Comparison of ENCODE assay signal across 35 mouse cellular contexts in genomic region chr7:28185884-28186283, GRCm38 (mm10). TPM values are rescaled to one million over a fixed set of nuclear protein-coding genes. Genes with fewer than 3 reads are reported as not detected.
DNase-seq lines count a peak whose midpoint lies in the region; ATAC-seq and TF ChIP-seq lines count a peak whose summit lies in the region.
"Had no signal": no experiment of that assay in that cellular context is flagged by ENCODE, and none has a peak within 500 bp of the region (broad histone marks: within the 10 kb centered on the region; RNA-seq: fewer than 3 reads in every experiment).

No protein-coding gene starts in this region.

- H3K9ac ChIP-seq in forebrain, embryonic 16.5 days (replicated peaks; ENCODE audit: low read depth, low read length): no peak overlapping the region
- H3K9ac ChIP-seq in forebrain, embryonic 14.5 days (ENCODE audit: low read length): no peak overlapping the region
- no peak overlapping the region for H3K9ac ChIP-seq in intestine, embryonic 15.5 days
- H3K9ac ChIP-seq in intestine, postnatal 0 days (ENCODE audit: low read depth, low read length): no peak overlapping the region
- H3K9ac ChIP-seq in midbrain, embryonic 13.5 days (replicated peaks): no peak overlapping the region
- H3K9ac ChIP-seq in midbrain, embryonic 15.5 days: no peak overlapping the region
- H3K9ac ChIP-seq: limb, embryonic 12.5 days; liver, embryonic 15.5 days; lung, embryonic 14.5 days had no signal

- no peak for TF ChIP-seq CTCF in intestine, postnatal 0 days (IDR thresholded peaks at IDR 0.05; ENCODE audit: low read depth)

- no peaks in the 10 kb centered on the region for H3K27me3 ChIP-seq in forebrain, embryonic 16.5 days (replicated peaks; ENCODE audit: control insufficient read depth, insufficient read depth, low read length)
- H3K27me3 ChIP-seq in forebrain, embryonic 14.5 days (replicated peaks; ENCODE audit: control insufficient read depth, insufficient read depth, low read length): no peaks in the 10 kb centered on the region
- no peaks in the 10 kb centered on the region for H3K27me3 ChIP-seq in intestine, embryonic 15.5 days (replicated peaks)
- no peaks in the 10 kb centered on the region for H3K27me3 ChIP-seq in intestine, postnatal 0 days (replicated peaks; ENCODE audit: control insufficient read depth, insufficient read depth, low read length)
- H3K27me3 ChIP-seq in midbrain, embryonic 13.5 days: no peaks in the 10 kb centered on the region
- no peaks in the 10 kb centered on the region for H3K27me3 ChIP-seq in midbrain, embryonic 15.5 days (replicated peaks)
- H3K27me3 ChIP-seq in limb, embryonic 10.5 days (ENCODE audit: low read depth, poor library complexity, severe bottlenecking): no peaks in the 10 kb centered on the region
- H3K27me3 ChIP-seq: CH12.LX; limb, embryonic 12.5 days; liver, embryonic 15.5 days had no signal

- H3K36me3 ChIP-seq in forebrain, embryonic 16.5 days (ENCODE audit: control insufficient read depth, insufficient read depth): peaks cover 75% of the 10 kb centered on the region
- peaks cover 96% of the 10 kb centered on the region for H3K36me3 ChIP-seq in forebrain, embryonic 14.5 days (ENCODE audit: control insufficient read depth, insufficient read depth, low read length)
- peaks cover 70% of the 10 kb centered on the region for H3K36me3 ChIP-seq in intestine, embryonic 15.5 days
- peaks cover 78% of the 10 kb centered on the region for H3K36me3 ChIP-seq in intestine, postnatal 0 days (ENCODE audit: control insufficient read depth, insufficient read depth)
- peaks cover 97% of the 10 kb centered on the region for H3K36me3 ChIP-seq in midbrain, embryonic 13.5 days
- peaks cover 88% of the 10 kb centered on the region for H3K36me3 ChIP-seq in midbrain, embryonic 15.5 days (replicated peaks)
- peaks cover 100% of the 10 kb centered on the region for H3K36me3 ChIP-seq in limb, embryonic 10.5 days

- DNase-seq in forebrain, embryonic 14.5 days (ENCODE audit: low spot score): no peak
- no peak for DNase-seq in limb, embryonic 10.5 days (ENCODE audit: low spot score)
- DNase-seq in gastrocnemius, postnatal 10 days: no peak
- DNase-seq: adrenal gland, adult 2 months; adrenal gland, postnatal 36 days; cerebellum, adult 18-20 months; cerebellum, postnatal 10 days; gastrocnemius, postnatal 25 days; heart, adult 2 months; heart, postnatal 14 days; kidney, adult 2 months; kidney, postnatal 4 days; layer of hippocampus, adult 9-11 months; lung, embryonic 14.5 days; right cerebral cortex, postnatal 25 days; thymus, adult 18-20 months; thymus, postnatal 25 days had no signal

- no peak overlapping the region for H3K4me3 ChIP-seq in forebrain, embryonic 16.5 days (replicated peaks; ENCODE audit: low read length)
- H3K4me3 ChIP-seq in forebrain, embryonic 14.5 days (ENCODE audit: low read depth, low read length): no peak overlapping the region
- H3K4me3 ChIP-seq in intestine, embryonic 15.5 days (replicated peaks): no peak overlapping the region
- no peak overlapping the region for H3K4me3 ChIP-seq in intestine, postnatal 0 days (ENCODE audit: low read depth, low read length)
- H3K4me3 ChIP-seq in midbrain, embryonic 13.5 days (replicated peaks): no peak overlapping the region
- H3K4me3 ChIP-seq in midbrain, embryonic 15.5 days: no peak overlapping the region
- 0 out of 2 replicates have a peak overlapping the region, but pooled peaks have one; percentile 10 for H3K4me3 ChIP-seq in limb, embryonic 10.5 days
- H3K4me3 ChIP-seq: erythroblast, embryonic 14.5 days; heart, adult 2 months; limb, embryonic 12.5 days; liver, embryonic 15.5 days had no signal

- no peaks in the 10 kb centered on the region for H3K9me3 ChIP-seq in forebrain, embryonic 16.5 days (ENCODE audit: control insufficient read depth, low read length)
- no peaks in the 10 kb centered on the region for H3K9me3 ChIP-seq in forebrain, embryonic 14.5 days (replicated peaks; ENCODE audit: control insufficient read depth, low read length)
- H3K9me3 ChIP-seq in intestine, embryonic 15.5 days: no peaks in the 10 kb centered on the region
- no peaks in the 10 kb centered on the region for H3K9me3 ChIP-seq in intestine, postnatal 0 days (ENCODE audit: control insufficient read depth)
- no peaks in the 10 kb centered on the region for H3K9me3 ChIP-seq in midbrain, embryonic 13.5 days
- no peaks in the 10 kb centered on the region for H3K9me3 ChIP-seq in midbrain, embryonic 15.5 days
- H3K9me3 ChIP-seq in limb, embryonic 10.5 days (replicated peaks): no peaks in the 10 kb centered on the region
- H3K9me3 ChIP-seq: limb, embryonic 12.5 days; liver, embryonic 15.5 days had no signal

- H3K4me1 ChIP-seq in forebrain, embryonic 16.5 days (replicated peaks; ENCODE audit: control insufficient read depth, insufficient read depth, low read length): peaks cover 6% of the 10 kb centered on the region
- peaks cover 2% of the 10 kb centered on the region; the same call in 1 of the 2 replicates for H3K4me1 ChIP-seq in forebrain, embryonic 14.5 days (ENCODE audit: control insufficient read depth, insufficient read depth, low read length)
- 0 out of 2 replicates have a peak, but pooled peaks cover 1% of the 10 kb centered on the region for H3K4me1 ChIP-seq in intestine, embryonic 15.5 days (replicated peaks)
- H3K4me1 ChIP-seq in intestine, postnatal 0 days (replicated peaks; ENCODE audit: control insufficient read depth, insufficient read depth, low read length): no peaks in the 10 kb centered on the region
- H3K4me1 ChIP-seq in midbrain, embryonic 13.5 days (replicated peaks): peaks cover 8% of the 10 kb centered on the region
- H3K4me1 ChIP-seq in midbrain, embryonic 15.5 days: peaks cover 9% of the 10 kb centered on the region
- H3K4me1 ChIP-seq in limb, embryonic 10.5 days: peaks cover 1% of the 10 kb centered on the region

- WGBS in forebrain, embryonic 16.5 days: 90% methylated on average over 14 of the region's 14 CpGs
- 92% methylated on average over 14 of the region's 14 CpGs for WGBS in forebrain, embryonic 14.5 days
- 88% methylated on average over 14 of the region's 14 CpGs for WGBS in intestine, embryonic 15.5 days
- 94% methylated on average over 14 of the region's 14 CpGs for WGBS in intestine, postnatal 0 days
- WGBS in midbrain, embryonic 13.5 days: 95% methylated on average over 14 of the region's 14 CpGs
- WGBS in midbrain, embryonic 15.5 days: 89% methylated on average over 14 of the region's 14 CpGs
- 95% methylated on average over 14 of the region's 14 CpGs for WGBS in limb, embryonic 10.5 days

- ATAC-seq in forebrain, embryonic 16.5 days: 0 out of 2 replicates have a peak, but pooled peaks have one; percentile 22
- ATAC-seq in forebrain, embryonic 14.5 days: no peak
- peak; percentile 24; the same call in 1 of the 2 replicates for ATAC-seq in intestine, embryonic 15.5 days
- no peak for ATAC-seq in intestine, postnatal 0 days
- peak; percentile 43; the same call in 1 of the 2 replicates for ATAC-seq in midbrain, embryonic 13.5 days
- no peak for ATAC-seq in midbrain, embryonic 15.5 days (replicated peaks)
- ATAC-seq: activated CD4-positive, CD25-positive, alpha-beta regulatory T cell, adult 4 months had no signal

- H3K27ac ChIP-seq in forebrain, embryonic 16.5 days (ENCODE audit: low read length): no peak overlapping the region
- no peak overlapping the region for H3K27ac ChIP-seq in forebrain, embryonic 14.5 days (ENCODE audit: low read depth, low read length)
- no peak overlapping the region for H3K27ac ChIP-seq in intestine, embryonic 15.5 days
- no peak overlapping the region for H3K27ac ChIP-seq in intestine, postnatal 0 days (ENCODE audit: low read depth, low read length)
- no peak overlapping the region for H3K27ac ChIP-seq in midbrain, embryonic 13.5 days
- H3K27ac ChIP-seq in midbrain, embryonic 15.5 days: no peak overlapping the region
- H3K27ac ChIP-seq in limb, embryonic 10.5 days: 0 out of 2 replicates have a peak overlapping the region, but pooled peaks have one; percentile 30
- H3K27ac ChIP-seq: heart, adult 2 months; kidney, postnatal 0 days; limb, embryonic 12.5 days; liver, embryonic 15.5 days had no signal

- H3K4me2 ChIP-seq in forebrain, embryonic 16.5 days (ENCODE audit: low read length): no peak overlapping the region
- H3K4me2 ChIP-seq in forebrain, embryonic 14.5 days (ENCODE audit: low read length): no peak overlapping the region
- no peak overlapping the region for H3K4me2 ChIP-seq in intestine, embryonic 15.5 days (replicated peaks)
- H3K4me2 ChIP-seq in intestine, postnatal 0 days (replicated peaks; ENCODE audit: low read depth): no peak overlapping the region
- H3K4me2 ChIP-seq in midbrain, embryonic 13.5 days (replicated peaks): no peak overlapping the region
- no peak overlapping the region for H3K4me2 ChIP-seq in midbrain, embryonic 15.5 days
- H3K4me2 ChIP-seq: limb, embryonic 12.5 days; liver, embryonic 15.5 days; lung, embryonic 14.5 days had no signal

RNA-seq across cellular contexts. Expression of gene Dyrk1b, which starts 6.6 kb away (rescaled TPM):
- 14.4 and 14.8 TPM in 2 replicates for polyA plus RNA-seq in forebrain, embryonic 16.5 days (2015; fragmentation: Nextera tagmentation; extraction: Ambion mirVana)
- polyA plus RNA-seq in forebrain, embryonic 14.5 days (2014; fragmentation: Nextera tagmentation; extraction: Ambion mirVana): 9.9 and 13.7 TPM in 2 replicates
- 6.3 and 7.3 TPM in 2 replicates for polyA plus RNA-seq in intestine, embryonic 15.5 days (2015; fragmentation: Nextera tagmentation; extraction: Ambion mirVana)
- 7.0 and 8.2 TPM in 2 replicates for polyA plus RNA-seq in intestine, postnatal 0 days (2015; fragmentation: Nextera tagmentation; extraction: Ambion mirVana)
- polyA plus RNA-seq in midbrain, embryonic 13.5 days (2015; fragmentation: Nextera tagmentation; extraction: Ambion mirVana): 18.5 and 20.8 TPM in 2 replicates
- polyA plus RNA-seq in midbrain, embryonic 15.5 days (2015; fragmentation: Nextera tagmentation; extraction: Ambion mirVana): 16.3 and 18.1 TPM in 2 replicates
- 13.4 and 21.0 TPM in 2 replicates for polyA plus RNA-seq in limb, embryonic 10.5 days (2016; fragmentation: Nextera tagmentation; extraction: Ambion mirVana)
- total RNA-seq in gastrocnemius, postnatal 10 days (2021): 100 to 1,000 TPM; 151 to 161 TPM

RNA-seq across cellular contexts. Expression of gene Fbl, which starts 16.4 kb away (rescaled TPM):
- 84.4 and 86.8 TPM in 2 replicates for polyA plus RNA-seq in forebrain, embryonic 16.5 days (2015; fragmentation: Nextera tagmentation; extraction: Ambion mirVana)
- polyA plus RNA-seq in forebrain, embryonic 14.5 days (2014; fragmentation: Nextera tagmentation; extraction: Ambion mirVana): 36.0 and 38.3 TPM in 2 replicates
- polyA plus RNA-seq in intestine, embryonic 15.5 days (2015; fragmentation: Nextera tagmentation; extraction: Ambion mirVana): 133 and 140 TPM in 2 replicates
- polyA plus RNA-seq in intestine, postnatal 0 days (2015; fragmentation: Nextera tagmentation; extraction: Ambion mirVana): 60.6 and 67.1 TPM in 2 replicates
- 89.5 and 98.1 TPM in 2 replicates for polyA plus RNA-seq in midbrain, embryonic 13.5 days (2015; fragmentation: Nextera tagmentation; extraction: Ambion mirVana)
- 75.6 and 78.4 TPM in 2 replicates for polyA plus RNA-seq in midbrain, embryonic 15.5 days (2015; fragmentation: Nextera tagmentation; extraction: Ambion mirVana)
- polyA plus RNA-seq in limb, embryonic 10.5 days (2016; fragmentation: Nextera tagmentation; extraction: Ambion mirVana): 166 and 214 TPM in 2 replicates
- total RNA-seq in gastrocnemius, postnatal 10 days (2021): 10 to 100 TPM; 44.0 to 49.0 TPM

RNA-seq across cellular contexts. Expression of gene 9530053A07Rik, which starts 56.6 kb away (rescaled TPM):
- polyA plus RNA-seq in forebrain, embryonic 16.5 days (2015; fragmentation: Nextera tagmentation; extraction: Ambion mirVana): 0.06 and 0.14 TPM in 2 replicates
- polyA plus RNA-seq in forebrain, embryonic 14.5 days (2014; fragmentation: Nextera tagmentation; extraction: Ambion mirVana): 0.03 and 0.09 TPM in 2 replicates
- 0.03 and 0.09 TPM in 2 replicates for polyA plus RNA-seq in intestine, embryonic 15.5 days (2015; fragmentation: Nextera tagmentation; extraction: Ambion mirVana)
- polyA plus RNA-seq in intestine, postnatal 0 days (2015; fragmentation: Nextera tagmentation; extraction: Ambion mirVana): 2.3 and 2.4 TPM in 2 replicates
- 0.05 TPM in 2 replicates for polyA plus RNA-seq in midbrain, embryonic 13.5 days (2015; fragmentation: Nextera tagmentation; extraction: Ambion mirVana)
- polyA plus RNA-seq in midbrain, embryonic 15.5 days (2015; fragmentation: Nextera tagmentation; extraction: Ambion mirVana): 0.05 and 0.06 TPM in 2 replicates
- 0.01 TPM in 1 of 2 replicates, not detected in the other for polyA plus RNA-seq in limb, embryonic 10.5 days (2016; fragmentation: Nextera tagmentation; extraction: Ambion mirVana)
- not detected for total RNA-seq in gastrocnemius, postnatal 10 days (2021)
- total RNA-seq: adrenal gland, adult 2 months; adrenal gland, postnatal 36 days; common myeloid progenitor, adult 5-6 weeks; gastrocnemius, postnatal 25 days; heart, adult 2 months; left cerebral cortex, postnatal 14 days; liver, adult 2 months; megakaryocyte, adult 5-6 weeks; monocyte, adult 5-6 weeks; neutrophil, adult 5-6 weeks had no signal
- polyA plus RNA-seq: activated CD4-positive, CD25-positive, alpha-beta regulatory T cell, adult 4 months; adrenal gland, adult 2 months; heart, embryonic 14.5 days; kidney, adult 2 months; liver, adult 2 months; liver, embryonic 15.5 days; lung, embryonic 14.5 days had no signal

Comparison
In these comparisons a context has a peak if more than half of its experiments do, and no peak if none do; other contexts are left out.
1. ATAC-seq: peak in forebrain, embryonic 16.5 days (single experiment), intestine, embryonic 15.5 days (single experiment) and midbrain, embryonic 13.5 days (single experiment); none in forebrain, embryonic 14.5 days (single experiment), intestine, postnatal 0 days (single experiment) and midbrain, embryonic 15.5 days (single experiment).